Mouse (Mus musculus): ENCODE data around the gene Ptpn1. TPM values are rescaled to one million over a fixed set of nuclear protein-coding genes. Genes with fewer than 3 reads are reported as not detected.
A peak's percentile ranks its signal among the peaks of the same experiment; 100 is the strongest.

The Ptpn1 gene
- polyA plus RNA-seq, 1 experiment from 2014 or later = 41.5 TPM

GRCm38 (mm10) chr2:167894948-167895372 lies 36.9 kb upstream of the Ptpn1 start:
- Histone ChIP-seq H3K9me3 (ENCODE audit: control insufficient read depth, low read length) (no peaks in the 10 kb centered on the region), H3K27me3 (ENCODE audit: control insufficient read depth, insufficient read depth, low read length) (peaks cover 17% of the 10 kb centered on the region; the same call in 1 of the 2 replicates), H3K27ac (replicated peaks in 1 of 2; ENCODE audit: control insufficient read depth in 1 of 2, insufficient read depth in 1 of 2, low read depth in 2 of 2, low read length in 2 of 2) (no peak overlapping the region), H3K4me1 (ENCODE audit: control insufficient read depth in 2 of 2, insufficient read depth in 2 of 2, low read length in 2 of 2) (peaks cover 10 to 12% of the 10 kb centered on the region in 2 experiments), H3K4me3 (ENCODE audit: control insufficient read depth in 1 of 2, insufficient read depth in 1 of 2, low read depth in 1 of 2, low read length in 2 of 2) (0 out of 4 replicates have a peak overlapping the region, but pooled peaks of 1 of the 2 experiments have one; percentile 17), H3K9ac (ENCODE audit: low read length) (no peak overlapping the region), H3K36me3 (ENCODE audit: control insufficient read depth, insufficient read depth, low read length) (no peaks in the 10 kb centered on the region), H3K4me2 (ENCODE audit: low read length) (peak overlapping the region; percentile 57)
- ATAC-seq (ENCODE audit: insufficient number of reproducible peaks, insufficient read depth, low FRiP score, low read depth) = peak; percentile 28; the same call in 1 of the 2 replicates
- WGBS = 1% methylated on average over 30 of the region's 30 CpGs

- no peaks in the 10 kb centered on the region for H3K36me3 ChIP-seq (ENCODE audit: control insufficient read depth, insufficient read depth, low read length)
- no peak overlapping the region for H3K27ac ChIP-seq (replicated peaks in 1 of 2; ENCODE audit: control insufficient read depth in 1 of 2, insufficient read depth in 1 of 2, low read depth in 2 of 2, low read length in 2 of 2)
- WGBS = 89% methylated on average over 8 of the region's 8 CpGs
- no peak overlapping the region for H3K4me2 ChIP-seq (ENCODE audit: low read length)
- no peak for ATAC-seq (ENCODE audit: insufficient number of reproducible peaks, insufficient read depth, low FRiP score, low read depth)
- H3K27me3 ChIP-seq (ENCODE audit: control insufficient read depth, insufficient read depth, low read length) = peaks cover 22% of the 10 kb centered on the region; the same call in 1 of the 2 replicates
- peaks cover 11 to 13% of the 10 kb centered on the region in 2 experiments for H3K4me1 ChIP-seq (ENCODE audit: control insufficient read depth in 2 of 2, insufficient read depth in 2 of 2, low read length in 2 of 2)
- no peak overlapping the region for H3K9ac ChIP-seq (ENCODE audit: low read length)
- no peak overlapping the region for H3K4me3 ChIP-seq (ENCODE audit: control insufficient read depth in 1 of 2, insufficient read depth in 1 of 2, low read depth in 1 of 2, low read length in 2 of 2)
- H3K9me3 ChIP-seq (ENCODE audit: control insufficient read depth, low read length) = no peaks in the 10 kb centered on the region
Observed at GRCm38 (mm10) chr2:167897896-167898295, 34.0 kb upstream of the Ptpn1 start.

DNA sequence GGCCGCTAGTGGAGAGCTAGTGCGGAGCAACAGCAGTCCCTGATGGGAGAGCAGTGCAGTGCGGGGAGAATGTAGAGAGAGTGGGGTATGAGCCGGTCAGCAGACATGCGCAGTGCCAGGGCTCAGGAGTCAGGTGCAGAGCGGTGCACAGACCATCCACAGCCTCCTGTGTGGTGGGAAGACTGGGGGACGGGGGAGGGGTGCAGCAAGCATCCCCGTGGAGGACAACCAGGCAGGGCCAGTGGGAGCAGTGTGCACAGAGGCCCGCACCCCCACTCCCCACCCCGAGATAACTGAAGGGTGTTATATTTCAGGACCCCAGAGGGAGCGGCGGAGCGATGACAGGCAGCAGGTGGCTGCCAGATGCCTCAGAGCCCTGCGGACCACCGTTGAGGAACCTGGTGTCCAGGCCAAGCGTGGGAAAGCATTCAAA lies 31.9 kb upstream of the Ptpn1 start:
- peaks cover 18% of the 10 kb centered on the region; the same call in 1 of the 2 replicates for H3K27me3 ChIP-seq (ENCODE audit: control insufficient read depth, insufficient read depth, low read length)

DNA sequence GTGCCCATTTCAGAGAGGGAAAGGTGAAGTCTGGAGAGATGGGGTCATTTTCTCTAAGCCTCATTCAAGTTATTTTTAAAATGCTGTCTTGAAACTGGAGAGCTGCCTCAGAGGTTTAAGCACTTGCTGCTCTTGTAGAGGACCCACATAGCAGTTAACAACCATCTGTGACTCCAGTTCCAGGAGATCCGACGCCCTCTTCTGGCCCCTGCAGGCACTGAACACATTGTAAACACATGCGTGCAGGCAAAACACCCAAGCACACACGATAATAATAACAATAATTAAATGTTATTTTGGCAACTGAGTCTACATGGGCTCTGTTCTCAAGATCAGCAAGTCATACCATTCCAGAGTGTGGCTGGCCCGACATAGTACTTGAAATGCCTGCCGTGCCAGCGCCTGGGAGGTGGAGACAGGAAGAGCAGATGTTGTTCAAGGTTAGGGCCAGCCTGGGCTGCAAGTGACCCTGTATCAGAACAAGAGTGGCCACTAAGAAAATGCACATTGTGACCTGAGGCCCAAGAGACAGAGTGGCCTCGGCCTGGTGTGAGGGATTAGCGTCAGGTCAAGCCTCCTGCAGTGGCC lies 29.6 kb upstream of the Ptpn1 start:
- H3K36me3 ChIP-seq (ENCODE audit: control insufficient read depth, insufficient read depth, low read length) = no peaks in the 10 kb centered on the region
- no peak overlapping the region for H3K9ac ChIP-seq (ENCODE audit: low read length)
- no peak for ATAC-seq (ENCODE audit: insufficient number of reproducible peaks, insufficient read depth, low FRiP score, low read depth)
- H3K4me1 ChIP-seq (ENCODE audit: control insufficient read depth in 2 of 2, insufficient read depth in 2 of 2, low read length in 2 of 2) = peaks cover 11 to 13% of the 10 kb centered on the region in 2 experiments
- 0 out of 2 replicates have a peak, but pooled peaks cover 3% of the 10 kb centered on the region for H3K9me3 ChIP-seq (ENCODE audit: control insufficient read depth, low read length)
- no peak overlapping the region for H3K4me2 ChIP-seq (ENCODE audit: low read length)
- no peak overlapping the region for H3K4me3 ChIP-seq (ENCODE audit: control insufficient read depth in 1 of 2, insufficient read depth in 1 of 2, low read depth in 1 of 2, low read length in 2 of 2)
- no peak overlapping the region for H3K27ac ChIP-seq (replicated peaks in 1 of 2; ENCODE audit: control insufficient read depth in 1 of 2, insufficient read depth in 1 of 2, low read depth in 2 of 2, low read length in 2 of 2)
- 51% methylated on average over 9 of the region's 9 CpGs for WGBS
- H3K27me3 ChIP-seq (ENCODE audit: control insufficient read depth, insufficient read depth, low read length) = peaks cover 6% of the 10 kb centered on the region; the same call in 1 of the 2 replicates

More for the DNA sequence above, 31.9 kb upstream of the Ptpn1 start:
- Histone ChIP-seq H3K9me3 (ENCODE audit: control insufficient read depth, low read length) (0 out of 2 replicates have a peak, but pooled peaks cover 3% of the 10 kb centered on the region), H3K4me3 (ENCODE audit: control insufficient read depth in 1 of 2, insufficient read depth in 1 of 2, low read depth in 1 of 2, low read length in 2 of 2) (0 out of 4 replicates have a peak overlapping the region, but pooled peaks of 1 of the 2 experiments have one; percentile 1), H3K9ac (ENCODE audit: low read length) (0 out of 2 replicates have a peak overlapping the region, but pooled peaks have one; percentile 5), H3K36me3 (ENCODE audit: control insufficient read depth, insufficient read depth, low read length) (no peaks in the 10 kb centered on the region), H3K4me2 (ENCODE audit: low read length) (peak overlapping the region; percentile 51), H3K4me1 (ENCODE audit: control insufficient read depth in 2 of 2, insufficient read depth in 2 of 2, low read length in 2 of 2) (peaks cover 11 to 13% of the 10 kb centered on the region in 2 experiments), H3K27ac (replicated peaks in 1 of 2; ENCODE audit: control insufficient read depth in 1 of 2, insufficient read depth in 1 of 2, low read depth in 2 of 2, low read length in 2 of 2) (no peak overlapping the region)
- 7% methylated on average over 16 of the region's 16 CpGs for WGBS
- ATAC-seq (ENCODE audit: insufficient number of reproducible peaks, insufficient read depth, low FRiP score, low read depth) = peak; percentile 71

DNA sequence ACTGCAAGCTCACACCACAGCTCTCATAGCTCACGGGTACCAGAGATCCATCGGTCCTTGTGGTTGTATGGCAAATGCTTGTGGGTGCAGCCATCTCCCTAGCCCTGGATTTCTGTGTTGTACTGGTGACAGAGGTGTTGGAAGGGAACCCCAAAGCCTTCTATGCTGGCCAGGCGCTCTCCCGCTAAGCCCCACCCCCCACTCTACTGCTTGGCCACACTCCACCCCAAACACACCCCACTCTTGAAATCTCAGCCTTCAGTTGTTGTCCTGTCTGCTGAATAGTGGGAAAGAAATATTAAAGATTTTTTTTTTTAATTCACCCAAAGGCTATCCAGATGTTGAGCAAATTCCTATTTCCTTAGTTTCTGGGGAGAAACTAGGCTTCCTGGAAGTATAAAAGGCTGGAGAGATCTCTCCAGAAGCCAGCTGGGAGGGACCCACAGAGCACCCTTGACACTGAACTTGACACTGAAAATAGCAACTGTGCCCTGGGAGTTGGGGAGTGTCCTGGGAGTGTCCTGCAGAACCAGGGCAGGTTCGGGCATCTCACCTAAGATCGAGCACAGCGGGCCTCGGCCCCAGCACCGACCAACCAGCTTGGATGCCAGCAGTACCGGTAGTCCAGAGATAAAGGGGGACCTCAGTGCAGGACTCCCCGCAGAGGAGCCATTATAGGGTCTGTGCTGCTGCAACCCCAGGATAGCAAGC lies 28.5 kb upstream of the Ptpn1 start:
- 76% methylated on average over 11 of the region's 11 CpGs for WGBS
- H3K4me2 ChIP-seq (ENCODE audit: low read length) = no peak overlapping the region
- no peaks in the 10 kb centered on the region for H3K36me3 ChIP-seq (ENCODE audit: control insufficient read depth, insufficient read depth, low read length)
- H3K27ac ChIP-seq (replicated peaks in 1 of 2; ENCODE audit: control insufficient read depth in 1 of 2, insufficient read depth in 1 of 2, low read depth in 2 of 2, low read length in 2 of 2) = no peak overlapping the region
- H3K27me3 ChIP-seq (ENCODE audit: control insufficient read depth, insufficient read depth, low read length) = peaks cover 4% of the 10 kb centered on the region; the same call in 1 of the 2 replicates
- no peak for ATAC-seq (ENCODE audit: insufficient number of reproducible peaks, insufficient read depth, low FRiP score, low read depth)
- H3K4me3 ChIP-seq (ENCODE audit: control insufficient read depth in 1 of 2, insufficient read depth in 1 of 2, low read depth in 1 of 2, low read length in 2 of 2) = no peak overlapping the region
- no peak overlapping the region for H3K9ac ChIP-seq (ENCODE audit: low read length)
- peaks cover 11 to 13% of the 10 kb centered on the region in 2 experiments for H3K4me1 ChIP-seq (ENCODE audit: control insufficient read depth in 2 of 2, insufficient read depth in 2 of 2, low read length in 2 of 2)
- 0 out of 2 replicates have a peak, but pooled peaks cover 3% of the 10 kb centered on the region for H3K9me3 ChIP-seq (ENCODE audit: control insufficient read depth, low read length)

- Histone ChIP-seq H3K4me2 (ENCODE audit: low read length) (no peak overlapping the region), H3K9ac (ENCODE audit: low read length) (no peak overlapping the region), H3K9me3 (ENCODE audit: control insufficient read depth, low read length) (0 out of 2 replicates have a peak, but pooled peaks cover 3% of the 10 kb centered on the region), H3K27ac (replicated peaks in 1 of 2; ENCODE audit: control insufficient read depth in 1 of 2, insufficient read depth in 1 of 2, low read depth in 2 of 2, low read length in 2 of 2) (no peak overlapping the region), H3K4me3 (ENCODE audit: control insufficient read depth in 1 of 2, insufficient read depth in 1 of 2, low read depth in 1 of 2, low read length in 2 of 2) (no peak overlapping the region), H3K4me1 (ENCODE audit: control insufficient read depth in 2 of 2, insufficient read depth in 2 of 2, low read length in 2 of 2) (peaks cover 7 to 9% of the 10 kb centered on the region in 2 experiments), H3K27me3 (ENCODE audit: control insufficient read depth, insufficient read depth, low read length) (peaks cover 4% of the 10 kb centered on the region; the same call in 1 of the 2 replicates), H3K36me3 (ENCODE audit: control insufficient read depth, insufficient read depth, low read length) (no peaks in the 10 kb centered on the region)
- WGBS = 82% methylated on average over 12 of the region's 12 CpGs
- no peak for ATAC-seq (ENCODE audit: insufficient number of reproducible peaks, insufficient read depth, low FRiP score, low read depth)
Observed at GRCm38 (mm10) chr2:167904621-167905367, 27.1 kb upstream of the Ptpn1 start.

DNA sequence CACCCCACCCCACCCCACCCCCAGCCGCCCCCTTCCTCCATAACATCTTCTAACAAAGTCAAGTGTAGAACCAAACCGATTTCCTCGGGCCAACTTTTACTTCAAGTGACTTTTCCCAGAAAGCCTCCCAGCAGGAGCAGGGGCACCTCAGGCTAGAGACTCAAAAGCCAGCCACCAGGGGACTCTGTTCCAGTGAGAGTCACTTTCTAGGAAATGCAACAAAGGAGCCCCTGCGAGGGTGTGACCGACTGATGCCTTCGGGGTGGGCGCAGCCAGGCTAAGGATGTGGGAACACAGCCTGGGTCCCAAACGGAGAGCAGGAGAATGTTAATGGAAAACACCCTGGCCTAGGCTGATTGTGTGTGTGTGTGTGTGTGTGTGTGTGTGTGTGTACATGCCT lies 26.3 kb upstream of the Ptpn1 start:
- Histone ChIP-seq H3K36me3 (ENCODE audit: control insufficient read depth, insufficient read depth, low read length) (no peaks in the 10 kb centered on the region), H3K4me3 (ENCODE audit: control insufficient read depth in 1 of 2, insufficient read depth in 1 of 2, low read depth in 1 of 2, low read length in 2 of 2) (no peak overlapping the region), H3K9ac (ENCODE audit: low read length) (no peak overlapping the region), H3K9me3 (ENCODE audit: control insufficient read depth, low read length) (0 out of 2 replicates have a peak, but pooled peaks cover 3% of the 10 kb centered on the region), H3K4me1 (ENCODE audit: control insufficient read depth in 2 of 2, insufficient read depth in 2 of 2, low read length in 2 of 2) (peaks cover 0 to 2% of the 10 kb centered on the region in 2 experiments; a peak in 1 of 4 replicates), H3K4me2 (ENCODE audit: low read length) (no peak overlapping the region), H3K27ac (replicated peaks in 1 of 2; ENCODE audit: control insufficient read depth in 1 of 2, insufficient read depth in 1 of 2, low read depth in 2 of 2, low read length in 2 of 2) (no peak overlapping the region), H3K27me3 (ENCODE audit: control insufficient read depth, insufficient read depth, low read length) (peaks cover 3% of the 10 kb centered on the region; the same call in 1 of the 2 replicates)
- ATAC-seq (ENCODE audit: insufficient number of reproducible peaks, insufficient read depth, low FRiP score, low read depth) = no peak
- WGBS = 53% methylated on average over 8 of the region's 8 CpGs

All from heart, embryonic 14.5 days (tissue).